Mouse (Mus musculus) fibroblast of lung, adult 2 months (primary cell): ENCODE results near the gene Jaml.

Experiments
- DNase-seq: peaks from one replicate; pipeline ENCODE4 v3.0.0-alpha.2; 2011; ENCODE audit warnings: low read depth

Gene Jaml

DNA sequence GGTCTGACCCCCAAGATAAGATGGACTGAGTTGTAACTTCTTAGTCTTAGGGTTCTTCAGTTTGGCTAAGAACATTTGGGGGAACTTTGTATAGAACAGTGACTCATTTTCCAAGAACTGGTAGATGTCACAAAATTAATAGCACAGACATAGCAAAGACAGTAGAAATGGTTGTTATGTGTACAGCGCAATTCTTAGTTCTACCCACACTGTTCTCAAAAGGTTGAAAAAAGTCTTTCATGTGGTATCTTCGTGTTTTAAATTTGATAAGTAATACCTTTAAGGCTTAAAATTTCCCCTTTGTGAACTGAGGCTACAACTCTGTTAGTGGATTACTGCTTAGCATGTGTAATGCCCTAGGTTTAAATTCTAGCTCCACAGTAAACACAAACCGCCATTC is 4.1 kb downstream of the Jaml start:
- no peak for DNase-seq

DNA sequence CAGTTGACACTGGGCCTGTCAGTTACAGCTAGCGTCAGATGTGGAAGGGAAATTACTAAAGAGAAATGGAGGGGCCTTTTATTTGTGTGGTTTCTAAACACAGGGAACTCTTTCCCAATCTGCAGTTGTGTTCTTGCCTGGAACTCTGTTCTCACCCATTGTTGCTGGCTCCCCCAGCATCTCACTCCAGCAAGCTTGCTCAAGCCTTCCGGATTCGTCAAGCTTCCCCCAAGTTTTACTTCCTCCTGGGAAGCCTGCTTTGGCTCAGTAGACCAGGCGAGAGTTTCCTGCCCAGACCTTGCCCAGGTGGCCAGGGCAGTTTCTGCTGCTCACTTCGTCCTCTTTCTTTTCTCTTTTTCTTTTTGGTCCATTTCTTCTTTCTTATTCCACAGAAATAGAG is 5.6 kb downstream of the Jaml start:
- no peak for DNase-seq

DNA sequence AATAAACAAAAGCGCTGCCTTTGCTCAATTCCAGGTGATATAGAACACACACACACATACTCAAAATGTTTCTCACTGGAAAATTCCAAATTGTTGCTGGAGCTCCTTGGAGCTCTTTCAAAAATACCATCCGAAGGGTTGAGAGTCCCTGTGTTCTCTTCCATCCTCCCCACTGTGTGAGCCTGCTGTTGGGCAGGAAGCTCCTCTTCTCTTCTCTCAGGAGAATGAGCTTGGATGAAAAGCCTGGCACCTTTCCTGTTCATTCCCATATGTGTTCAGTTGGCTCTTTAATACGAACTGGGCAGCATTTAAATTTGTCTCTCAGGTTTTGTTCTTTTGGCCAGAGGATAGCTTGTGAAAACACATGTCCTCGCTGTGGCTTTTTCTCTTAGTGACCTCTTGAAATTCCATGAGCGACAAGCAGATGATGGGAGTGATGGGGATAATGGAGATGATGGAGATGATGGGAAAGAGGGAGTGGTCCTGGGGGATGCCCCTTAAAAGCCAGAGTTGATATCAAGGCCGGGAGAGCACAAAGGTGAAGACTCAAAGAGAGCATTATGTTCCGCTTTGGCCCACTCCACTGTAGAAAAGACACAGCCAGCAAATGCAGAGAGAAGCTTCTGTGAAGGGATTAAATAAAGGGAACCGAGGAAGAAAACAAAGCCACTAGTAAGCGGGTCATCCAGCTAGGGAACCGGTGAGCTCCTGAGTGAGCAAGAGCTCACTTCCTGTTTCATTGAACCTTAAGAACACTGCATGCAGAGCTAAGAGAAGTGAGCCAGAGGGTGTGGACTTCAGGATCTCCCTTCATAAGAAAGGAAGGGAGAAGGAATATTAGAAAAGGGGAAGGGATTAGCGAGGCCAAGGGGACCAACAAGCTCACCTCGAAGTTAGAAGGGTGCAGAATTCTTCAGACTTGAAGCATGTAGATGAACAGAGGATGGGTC is 7.0 kb downstream of the Jaml start:
- no peak for DNase-seq

DNA sequence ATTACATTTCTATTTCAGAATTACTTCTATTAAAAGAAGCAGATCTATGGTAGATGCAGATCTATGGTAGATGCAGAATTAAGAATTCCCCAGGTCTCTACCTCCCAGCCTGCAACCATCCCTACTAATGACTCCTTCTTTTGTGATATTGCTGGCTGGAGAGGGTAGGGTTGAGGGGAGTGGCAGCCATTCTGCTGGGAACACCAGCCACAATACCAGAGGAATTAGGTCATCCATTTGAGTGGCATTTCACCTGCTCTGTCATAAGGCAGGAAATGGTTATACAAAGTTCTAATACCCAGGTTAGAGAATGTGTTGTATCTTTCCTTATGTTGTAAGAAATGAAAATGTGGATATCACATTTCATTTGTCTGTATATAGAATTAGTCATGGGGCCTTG is 9.1 kb downstream of the Jaml start:
- no peak for DNase-seq

DNA sequence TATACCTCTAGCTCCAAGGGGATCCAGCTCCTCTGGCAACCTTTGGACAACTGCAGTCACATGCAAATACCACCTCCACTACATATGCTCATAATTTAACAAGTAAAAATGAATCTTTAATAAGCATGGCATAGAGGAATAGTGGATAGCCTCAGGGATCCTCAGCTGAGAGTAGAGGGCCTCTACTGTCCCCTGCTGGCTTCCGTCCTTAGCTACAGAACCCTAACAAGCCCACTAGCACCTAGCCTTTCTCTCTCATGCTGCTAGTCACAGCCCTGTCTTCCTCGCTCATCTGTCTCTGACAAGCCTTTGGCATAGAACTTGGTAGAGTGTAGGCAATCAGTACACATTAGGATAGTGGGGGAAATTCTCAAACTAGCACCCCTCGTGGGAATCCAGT is 11.8 kb downstream of the Jaml start:
- DNase-seq: no peak

DNA sequence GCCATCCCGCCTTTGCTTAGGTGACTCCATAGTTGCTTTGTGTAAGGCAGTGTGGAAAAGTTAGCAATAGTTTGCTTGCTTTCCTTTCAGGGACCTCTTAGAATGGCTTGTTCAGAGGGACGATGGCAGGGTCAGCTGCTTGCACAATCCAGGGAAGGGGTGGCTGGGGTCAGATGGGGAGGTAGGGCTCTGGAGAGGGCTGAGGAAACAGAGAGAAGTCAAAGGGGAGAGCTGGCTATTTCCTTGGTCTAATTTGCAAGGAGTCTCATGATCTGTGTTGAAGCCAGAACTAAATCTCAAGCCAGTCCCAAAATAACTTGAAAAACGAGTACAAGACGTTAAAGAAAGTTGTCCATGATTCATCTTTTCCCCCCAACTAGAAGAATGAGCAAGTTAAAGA is 13.7 kb downstream of the Jaml start:
- DNase-seq: no peak

DNA sequence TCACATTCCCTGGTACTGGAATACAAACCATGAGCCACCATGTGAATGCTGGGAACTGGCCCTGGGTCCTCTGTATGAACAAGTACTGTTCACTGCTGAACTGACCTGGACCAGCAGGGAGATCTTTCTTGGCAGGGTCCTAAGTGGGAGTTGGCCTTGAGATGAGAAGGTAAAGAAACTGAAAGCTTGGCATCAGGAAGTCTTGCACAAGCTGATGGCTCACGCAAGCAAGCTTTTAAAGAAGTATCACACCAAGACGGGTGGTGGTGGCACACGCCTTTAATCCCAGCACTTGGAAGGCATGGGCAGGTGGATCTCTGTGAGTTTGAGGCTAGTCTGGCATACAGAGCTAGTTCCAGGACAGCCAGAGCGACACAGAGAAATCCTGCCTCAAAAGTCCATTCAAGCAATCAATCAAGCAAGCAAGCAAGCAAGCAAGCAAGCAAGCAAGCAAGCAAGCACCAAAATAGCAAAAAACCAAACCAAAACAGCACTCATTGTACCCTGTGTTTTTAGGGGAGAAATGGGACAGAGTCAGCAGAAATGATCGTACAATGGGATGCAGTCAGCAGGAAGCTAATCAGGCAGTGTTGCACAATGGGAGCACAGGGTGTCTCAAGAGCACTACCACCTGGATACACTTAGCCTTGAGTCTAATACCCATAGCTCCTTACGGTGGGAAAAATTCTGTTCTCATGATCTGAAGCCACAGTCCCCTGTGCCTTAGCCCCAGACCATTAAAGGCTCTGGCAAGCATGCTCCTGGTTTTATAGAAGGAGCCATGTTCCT is 16.4 kb downstream of the Jaml start:
- DNase-seq: no peak

DNA sequence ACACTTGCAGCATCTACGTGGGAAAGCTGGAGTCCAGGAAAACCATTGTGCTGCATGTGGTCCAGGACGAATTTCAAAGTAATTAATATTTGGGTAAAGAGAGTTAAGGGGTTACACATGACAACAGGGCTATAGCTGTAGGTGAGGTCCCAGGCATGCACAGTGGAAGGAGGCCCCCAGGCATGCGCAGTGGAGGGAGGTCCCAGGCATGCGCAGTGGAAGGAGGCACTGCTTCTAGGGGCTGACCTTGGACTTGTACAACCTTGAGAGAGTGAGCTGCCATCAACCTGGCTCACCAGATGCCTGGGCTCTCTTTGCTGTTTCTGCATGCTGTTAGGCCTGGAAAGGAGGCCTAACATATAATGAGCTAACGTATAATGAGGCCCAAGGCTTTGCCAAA is 18.9 kb downstream of the Jaml start:
- no peak for DNase-seq

DNA sequence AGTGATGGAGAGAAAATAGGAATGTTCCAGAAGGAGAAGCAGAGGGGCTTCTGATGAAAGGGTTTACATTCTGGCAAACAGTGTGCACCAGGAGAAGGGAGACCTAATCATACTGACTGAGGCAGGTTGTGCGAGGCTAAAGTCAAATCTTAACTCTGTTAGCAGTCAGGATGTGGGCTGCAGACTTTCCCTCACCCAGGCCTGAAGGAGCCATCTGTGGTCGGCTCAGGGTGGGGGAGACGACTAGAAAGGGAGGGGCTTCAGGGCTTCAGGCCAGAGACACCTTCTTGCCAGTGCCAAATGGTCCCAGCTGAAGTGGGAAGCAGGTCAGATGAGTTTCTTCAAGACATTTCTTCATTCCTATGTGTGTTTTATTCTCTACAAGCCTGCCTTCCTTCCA is 19.4 kb downstream of the Jaml start:
- DNase-seq: no peak

DNA sequence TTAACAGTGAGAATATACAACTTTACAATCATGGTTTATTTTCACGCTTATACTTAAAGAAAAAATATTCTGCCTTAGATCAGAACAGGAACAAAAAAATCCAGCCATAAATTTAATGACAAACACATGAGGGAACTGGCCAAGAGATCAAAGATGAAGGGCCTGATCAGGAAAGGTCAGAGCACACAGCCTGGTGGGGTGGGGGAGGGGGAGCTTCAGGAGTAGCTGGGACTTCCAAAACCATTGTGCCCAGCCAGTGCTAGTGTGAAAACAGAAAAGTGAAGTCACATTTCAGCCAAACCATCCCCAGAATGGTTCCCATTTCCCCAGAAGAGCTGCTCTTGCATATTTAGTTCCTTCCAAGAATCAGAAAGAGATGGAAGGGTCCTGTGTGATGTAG is 23.5 kb downstream of the Jaml start:
- DNase-seq: no peak

DNA sequence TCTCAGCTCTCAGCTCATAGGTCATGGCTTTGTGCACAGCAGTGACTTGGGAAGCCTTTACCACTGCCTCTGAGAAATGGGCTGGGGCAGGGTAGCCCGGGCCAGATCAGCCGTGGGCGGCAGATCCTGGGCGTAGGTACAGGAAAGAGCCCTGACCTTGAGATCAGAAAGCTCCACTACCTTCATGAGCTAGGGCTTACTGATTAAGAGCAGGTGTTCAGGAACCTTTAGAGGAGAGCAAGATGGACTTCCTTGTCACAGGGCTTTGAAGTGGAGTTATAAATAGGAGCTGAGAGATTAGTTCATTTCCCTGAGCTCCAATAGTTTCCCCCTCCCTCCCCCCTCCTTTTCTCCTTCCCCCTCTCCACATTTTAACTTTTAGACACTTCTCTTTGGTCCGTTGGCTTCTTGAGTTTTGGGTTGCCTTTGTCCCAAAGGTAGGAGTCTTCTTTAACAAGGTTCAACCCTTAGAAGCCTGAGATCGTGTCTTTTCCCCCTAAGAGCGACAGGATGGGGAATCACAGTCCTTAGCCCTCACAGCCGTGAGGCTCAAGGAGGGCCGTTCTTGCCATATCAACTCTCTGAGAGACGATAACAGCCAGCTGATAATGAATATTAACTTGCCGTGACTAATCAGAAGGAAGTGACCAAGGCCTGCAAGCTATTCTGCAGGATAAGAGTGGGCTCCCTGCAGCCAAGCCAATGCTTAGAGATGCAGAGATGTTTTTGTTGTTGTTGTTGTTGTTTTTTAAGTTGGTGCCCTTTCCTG is 24.4 kb downstream of the Jaml start:
- DNase-seq: no peak

DNA sequence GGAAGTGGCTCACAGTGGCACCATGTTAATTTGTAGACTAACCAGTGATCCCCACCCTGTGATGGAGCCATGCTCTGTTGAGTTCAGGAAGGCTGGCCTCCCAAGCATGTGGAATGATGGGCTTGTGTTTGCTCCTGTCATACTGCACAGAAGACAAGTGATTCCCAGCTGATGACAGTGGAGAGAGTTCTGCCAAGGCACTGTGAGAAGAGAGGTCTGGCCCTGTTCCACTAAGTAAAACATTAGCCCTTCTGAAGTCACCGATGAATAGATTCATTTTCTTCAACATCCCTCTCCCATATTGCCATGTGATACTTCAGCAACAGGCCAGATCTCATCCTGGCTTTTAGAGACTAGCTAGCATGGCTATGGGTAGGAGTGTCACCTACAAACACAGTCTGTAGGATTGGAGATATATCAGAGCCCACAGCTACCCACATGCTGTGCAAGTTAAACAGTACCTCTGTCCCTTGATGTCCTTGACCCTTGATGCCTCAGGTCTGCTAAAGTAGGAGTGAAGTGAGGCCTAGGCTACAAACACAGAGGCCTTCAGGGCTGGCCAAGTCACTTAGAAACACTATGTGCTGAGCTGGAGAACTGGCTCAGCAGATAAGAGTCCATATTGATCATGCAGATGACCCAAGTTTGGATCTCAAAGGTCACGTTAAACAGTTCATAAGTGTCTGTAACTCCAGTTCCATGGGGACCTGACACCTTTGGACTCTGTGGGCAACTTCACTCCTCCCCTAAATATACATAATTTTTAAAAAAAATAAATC is 26.8 kb downstream of the Jaml start:
- DNase-seq: no peak

DNA sequence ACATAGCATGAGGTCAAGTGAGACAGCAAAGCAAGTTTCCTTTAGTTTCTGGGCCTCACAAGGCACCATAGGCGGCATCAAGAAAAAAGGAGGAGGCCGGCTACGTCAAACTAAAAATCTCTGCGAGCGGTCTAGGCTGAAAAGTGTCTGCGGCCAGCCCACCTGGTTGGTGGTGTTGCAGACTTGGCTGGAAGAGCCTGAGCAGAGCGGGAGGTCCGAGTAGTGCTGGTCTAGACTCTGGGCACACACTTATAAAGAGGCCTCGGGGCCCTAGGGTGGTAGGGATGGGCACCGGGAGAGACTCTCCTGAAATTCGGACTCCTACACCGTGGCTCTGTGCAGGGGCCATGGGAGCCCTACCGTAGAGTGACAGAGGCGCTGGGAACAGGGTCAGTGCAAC is 36.7 kb downstream of the Jaml start:
- no peak for DNase-seq

DNA sequence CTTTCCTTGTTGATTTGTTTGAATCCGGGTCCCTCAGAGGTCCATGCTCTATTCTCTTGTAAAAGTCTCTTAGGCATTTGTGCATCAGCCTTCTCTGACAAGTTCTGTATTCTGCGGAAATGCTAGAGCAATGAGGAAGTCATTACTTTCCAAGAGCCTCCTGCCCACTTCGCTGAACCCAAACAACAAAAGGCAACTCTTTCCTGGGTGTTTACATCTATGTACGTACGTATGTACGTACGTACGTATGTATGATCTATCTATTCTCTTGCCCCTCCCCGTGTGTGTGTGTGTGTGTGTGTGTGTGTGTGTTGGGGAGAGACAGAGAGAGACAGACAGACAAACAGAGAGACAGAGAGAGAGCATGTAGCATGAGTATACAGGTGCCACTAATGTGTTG is 37.8 kb downstream of the Jaml start:
- DNase-seq: no peak

DNA sequence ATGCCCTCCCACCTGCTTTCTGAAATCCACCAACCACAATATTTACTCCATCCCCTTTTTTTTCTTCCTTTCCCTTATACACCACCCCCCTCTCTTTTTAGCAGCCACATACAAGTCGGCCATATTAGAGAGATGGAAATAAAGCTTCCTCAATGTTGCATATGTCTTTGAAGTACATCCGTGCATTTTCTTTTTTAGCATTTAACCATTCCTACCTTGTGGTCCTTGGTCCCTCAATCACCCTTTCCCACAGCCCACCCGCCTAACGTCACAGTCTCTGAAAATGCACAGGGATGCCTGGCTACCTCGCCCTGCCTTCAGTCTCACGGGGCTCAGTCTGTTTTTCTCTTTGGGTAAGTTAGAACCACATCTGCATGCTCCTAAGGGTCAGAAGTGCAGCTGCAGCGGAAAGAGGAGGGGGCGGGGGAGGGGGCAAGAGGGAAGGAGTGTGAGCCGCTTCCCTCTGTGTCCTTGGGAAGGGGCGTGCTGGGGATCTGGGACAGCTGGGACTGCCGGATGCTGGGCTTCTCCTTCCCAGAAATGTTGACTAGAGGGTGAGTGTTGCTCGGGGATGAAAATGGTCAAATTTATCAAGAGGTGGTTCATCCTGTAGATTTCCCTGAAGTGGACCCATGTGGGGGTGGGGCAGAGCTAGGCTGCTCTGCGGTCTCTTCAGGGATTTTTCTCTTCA is 38.9 kb downstream of the Jaml start, which contains the start of gene Scn2b:
TSS of gene Scn2b (plus strand) at position 42 of the 691 bp plus-strand sequence.
- DNase-seq: no peak

DNA sequence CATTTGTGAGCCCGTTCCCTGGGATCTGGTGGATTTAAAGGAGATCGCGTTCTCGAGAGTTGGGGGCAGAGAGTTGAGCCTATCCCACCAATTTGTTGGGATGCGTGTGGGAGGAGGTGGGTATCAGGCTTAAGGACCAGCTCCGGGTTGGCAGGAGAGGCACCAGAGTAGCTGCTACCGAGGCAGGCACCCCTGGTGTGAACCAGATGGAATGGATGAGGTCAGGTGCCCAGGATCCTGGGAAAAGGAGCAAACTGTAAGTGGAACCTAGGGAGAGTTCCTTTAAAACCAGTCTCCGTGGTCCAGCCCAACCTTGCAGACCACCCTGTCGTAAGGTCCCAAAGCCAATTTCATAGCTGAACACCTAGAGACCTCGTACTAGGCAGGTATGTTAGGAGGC is 39.6 kb downstream of the Jaml start:
- no peak for DNase-seq

DNA sequence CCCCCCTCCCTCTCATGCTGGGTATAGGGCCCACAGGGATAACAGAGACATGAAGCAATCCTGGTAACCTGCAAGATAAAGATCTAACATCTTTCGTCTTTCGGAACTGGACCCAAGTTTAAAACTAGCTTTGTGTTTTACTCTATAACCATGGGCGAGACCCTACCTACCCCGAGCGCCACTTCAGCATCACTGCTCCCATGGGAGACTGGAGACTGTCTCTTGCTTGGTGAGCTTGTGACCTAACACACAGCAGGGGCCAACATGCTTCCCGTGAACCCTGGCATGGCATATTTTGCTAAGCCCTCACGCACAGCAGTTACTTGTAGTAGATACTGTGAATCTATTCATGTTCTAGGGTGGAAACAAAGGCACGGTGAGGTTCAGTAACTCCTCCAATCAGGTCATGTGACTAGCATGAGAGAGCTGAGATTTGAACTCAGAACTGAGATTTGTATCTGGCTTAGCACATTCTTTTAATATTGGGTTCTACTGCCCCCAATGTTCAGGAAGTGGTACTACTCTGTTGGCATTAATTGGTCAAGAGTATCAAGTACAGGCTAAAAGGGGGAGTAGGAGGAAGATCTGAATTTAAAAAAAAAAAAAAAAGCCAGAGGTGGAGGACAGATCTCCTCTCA is 40.5 kb downstream of the Jaml start:
- no peak for DNase-seq

DNA sequence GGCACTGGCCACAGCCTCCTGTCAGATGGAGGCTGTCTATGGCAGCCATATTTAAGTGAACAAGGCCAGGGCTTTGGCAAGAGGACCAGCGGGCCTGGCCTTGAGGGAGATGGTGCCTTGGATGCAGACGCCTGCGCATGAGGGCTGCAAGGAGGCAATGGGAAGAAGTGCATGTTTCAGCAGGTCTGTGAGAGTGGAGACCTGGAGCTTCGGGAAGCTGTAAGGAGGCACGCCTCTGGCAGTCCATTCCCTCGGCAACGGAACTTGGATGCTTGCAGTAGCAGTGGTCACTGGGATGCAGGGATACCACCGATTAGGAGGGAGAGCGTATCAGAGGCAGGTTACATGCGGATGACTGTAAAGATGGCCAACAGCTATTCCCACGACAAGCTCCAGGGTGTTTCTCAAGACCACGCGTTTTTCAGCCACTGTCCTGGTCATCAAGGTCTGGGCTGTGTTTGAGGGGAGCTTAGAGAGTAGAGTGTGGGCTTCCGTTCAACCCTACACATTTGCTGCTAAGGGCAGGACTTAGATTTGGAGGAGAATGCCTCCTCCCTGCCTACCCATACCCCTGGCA is 41.1 kb downstream of the Jaml start:
- DNase-seq: no peak

DNA sequence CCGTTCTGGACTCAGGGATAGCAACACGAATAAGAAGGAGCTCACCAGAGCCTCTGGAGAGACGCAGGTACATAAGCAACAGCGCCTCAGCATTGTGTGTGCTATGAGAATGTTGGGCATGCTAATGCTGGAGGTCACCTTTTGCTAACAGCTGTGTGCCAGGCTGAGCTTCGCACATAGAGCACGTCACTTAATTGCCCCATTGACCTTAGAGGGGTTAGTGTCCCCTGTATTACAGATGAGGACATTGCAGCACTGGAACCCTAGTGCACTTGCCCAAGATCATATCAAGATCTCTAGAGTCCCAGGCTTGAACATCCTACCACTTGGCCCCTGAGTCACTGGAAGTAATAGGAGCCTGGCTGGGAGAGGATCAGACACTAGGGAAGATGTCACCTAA is 41.6 kb downstream of the Jaml start:
- no peak for DNase-seq

DNA sequence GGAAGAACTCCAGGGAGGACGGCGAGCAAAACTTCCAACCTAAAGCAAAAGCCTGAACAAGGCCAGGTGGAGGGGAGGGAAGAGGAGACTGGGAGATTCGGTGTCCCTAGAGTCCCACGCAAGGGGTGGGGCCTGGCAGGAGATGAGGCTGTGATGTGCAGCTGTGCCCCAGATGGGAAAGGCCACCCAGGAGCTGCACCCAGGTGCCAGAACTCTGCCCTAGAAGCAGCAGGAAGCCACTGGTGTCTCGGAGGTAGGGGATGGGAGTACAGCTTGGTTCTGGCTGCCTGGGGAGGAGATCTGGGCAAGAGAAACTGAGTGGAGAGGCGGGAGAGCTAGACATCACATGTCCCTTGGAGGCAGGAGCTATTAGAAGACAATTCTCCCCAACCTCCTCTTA is 42.0 kb downstream of the Jaml start:
- no peak for DNase-seq
